Mouse (Mus musculus): Measurements from ENCODE around the gene Nifk. TPM values are rescaled to one million over a fixed set of nuclear protein-coding genes. Genes with fewer than 3 reads are reported as not detected.

Nifk gene
- polyA plus RNA-seq, 1 experiment: 8.8 TPM

DNA sequence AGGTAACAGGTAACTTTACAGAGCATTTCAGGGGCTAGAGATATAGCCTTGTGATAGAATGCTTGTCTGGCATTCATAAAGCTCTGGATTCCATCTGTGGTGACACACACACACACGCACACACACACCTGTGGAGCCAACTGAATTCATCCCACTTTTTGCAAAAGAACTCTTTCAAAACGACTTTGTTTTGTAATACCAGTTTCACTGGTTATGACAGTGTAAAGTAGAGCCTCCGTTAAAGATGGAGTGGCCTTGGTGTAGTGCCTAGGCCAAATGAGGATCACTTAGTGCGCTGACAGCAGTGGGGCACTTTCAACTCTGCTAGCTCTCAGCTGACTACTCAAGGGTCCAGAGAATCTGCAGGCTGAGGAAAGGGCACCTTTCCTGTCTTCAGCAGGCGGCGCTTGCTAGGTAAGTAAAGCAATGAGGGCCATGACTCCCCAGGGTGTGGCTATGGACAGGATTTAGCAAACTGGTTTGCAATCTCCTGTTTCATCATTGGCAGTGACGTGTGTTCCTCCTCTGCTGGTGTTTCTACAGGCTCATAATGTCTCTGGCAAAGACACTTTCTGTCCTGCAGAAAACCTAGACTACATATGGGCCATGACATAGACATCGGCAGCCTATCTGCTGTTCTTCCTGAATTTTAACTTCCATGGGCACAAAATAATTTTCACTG lies 58.6 kb downstream of the Nifk start:
- H3K4me1 ChIP-seq: no peaks in the 10 kb centered on the region

More for the DNA sequence above, 58.6 kb downstream of the Nifk start:
- H3K4me3 ChIP-seq (replicated peaks): no peak overlapping the region
- H3K36me3 ChIP-seq (replicated peaks; ENCODE audit: low read length): peaks cover 3% of the 10 kb centered on the region
- TF ChIP-seq FLI1 (IDR thresholded peaks at IDR 0.05; ENCODE audit: low read length) (no peak), GATA1 (IDR thresholded peaks at IDR 0.05; ENCODE audit: borderline replicate concordance, low read length) (no peak)
- H3K9me3 ChIP-seq: peaks cover 16% of the 10 kb centered on the region
- H3K27me3 ChIP-seq (replicated peaks): no peaks in the 10 kb centered on the region

Other genes with a start within 250 kb of the Nifk start
- gene Gm29106, start 145.3 kb upstream of the Nifk start, polyA plus RNA-seq (2012; ENCODE audit: insufficient read depth, low replicate concordance): not detected in 2 replicates
- 2.1 and 3.9 TPM in 2 replicates for gene Tsn, start 10.1 kb upstream of the Nifk start, polyA plus RNA-seq (2012; ENCODE audit: insufficient read depth, low replicate concordance)
- 8.3 and 18.9 TPM in 2 replicates for gene Clasp1, start 67.2 kb downstream of the Nifk start, polyA plus RNA-seq (2012; ENCODE audit: insufficient read depth, low replicate concordance)